Mouse (Mus musculus) left cerebral cortex, postnatal 14 days (tissue): ENCODE measurements around the gene Vasp. TPM values are rescaled to one million over a fixed set of nuclear protein-coding genes. Genes with fewer than 3 reads are reported as not detected.
A peak's percentile ranks its signal among the peaks of the same experiment; 100 is the strongest.

Source experiments
- DNase-seq, 2 experiments: peaks; one replicate each; pipeline ENCODE4 v3.0.0; 2021 to 2022; ENCODE audit warnings: low spot score in 2 of 2, mixed read lengths in 1 of 2
- intact Hi-C: fragments of 180-260 bp; cut with DNase I; formaldehyde crosslinking; loops from one replicate; pipeline ENCODE4 v1.15.1; 2025
- total RNA-seq, 2 experiments: library from RNA; stranded (reverse); gene quantifications; 2 replicates each; pipeline ENCODE4 v1.2.3; 2021

The Vasp gene
- total RNA-seq, 2 experiments from 2014 or later, result 18.4 to 21.1 TPM

DNA sequence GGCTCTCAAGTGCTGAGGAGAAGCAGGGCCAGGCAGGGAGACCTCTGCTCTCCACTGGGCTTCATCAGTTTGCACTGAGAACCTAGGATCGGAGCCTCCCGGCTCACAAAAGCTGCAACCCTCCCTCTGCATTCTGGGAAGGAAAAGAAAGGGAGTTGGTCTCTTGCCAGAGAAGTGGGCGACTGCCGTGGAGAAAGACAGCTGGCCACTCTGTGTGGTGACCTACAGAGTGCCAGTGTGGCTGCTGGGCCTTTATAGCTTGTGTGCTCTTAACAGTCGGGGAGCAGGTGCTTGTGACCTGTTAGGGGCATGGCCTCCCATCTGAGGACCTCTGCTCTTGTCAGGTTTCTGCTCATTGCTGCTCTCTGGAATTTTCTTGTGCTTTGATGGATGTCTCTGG, 27.8 kb downstream of the Vasp start:
- peak; percentile 54 to 75 for DNase-seq

DNA sequence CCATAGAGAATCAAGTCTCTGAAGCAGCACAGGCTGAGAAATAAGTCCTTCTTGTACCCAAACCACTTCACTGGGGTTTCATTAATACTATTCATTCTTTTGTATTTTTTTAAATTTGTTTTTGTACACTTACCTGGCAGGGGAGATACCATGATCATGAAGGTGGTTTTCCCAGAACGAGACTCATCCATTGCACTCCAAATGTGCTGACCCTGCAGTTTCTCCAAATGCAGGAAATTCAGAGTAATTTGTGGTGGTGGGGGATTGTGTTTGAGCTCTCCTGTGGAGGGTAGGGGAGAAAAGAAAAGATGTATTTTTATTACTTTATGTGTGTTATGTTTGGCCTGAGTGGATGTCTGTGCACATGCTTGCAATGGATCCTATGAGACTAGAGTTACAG, 29.6 kb downstream of the Vasp start:
- intact Hi-C loops, result no loop called here
- DNase-seq, result no peak

More for the DNA sequence above, 27.8 kb downstream of the Vasp start:
- intact Hi-C loops, result no loop called here

DNA sequence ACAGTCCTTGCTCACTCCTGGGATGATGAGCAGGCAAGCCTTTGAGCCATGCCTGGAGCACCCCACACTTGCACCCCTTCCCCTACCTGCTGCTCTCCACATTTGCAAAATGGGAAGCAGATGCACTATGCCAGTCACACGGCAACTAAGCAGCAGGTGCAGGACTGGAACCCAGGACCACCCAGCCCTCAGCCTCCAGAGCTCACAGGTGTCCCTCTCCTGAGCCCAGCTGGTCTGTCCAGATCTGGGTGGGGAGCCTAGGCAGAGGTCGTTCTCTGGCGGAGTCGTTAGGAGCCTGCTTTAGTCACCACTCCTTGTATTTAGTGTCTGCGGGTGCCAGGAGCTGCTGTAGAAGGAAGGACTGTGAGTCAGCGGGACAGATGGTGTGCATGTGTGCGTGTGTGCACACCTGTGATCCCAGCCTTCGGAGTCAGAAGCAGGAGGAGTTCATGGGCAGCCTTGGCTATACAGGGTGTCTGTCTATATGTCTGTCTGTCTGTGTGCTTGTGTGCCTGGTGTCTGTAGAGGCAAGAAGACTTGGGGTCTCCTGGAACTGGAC, 30.6 kb downstream of the Vasp start:
- intact Hi-C loops, result no loop called here
- no peak for DNase-seq

- DNase-seq, result no peak
- intact Hi-C loops, result loop anchor here (2.0 to 5.0 kb wide), 3 partner anchors 41 to 107 kb away; partner anchors contain the start of gene Ppm1n
These were observed 31.6 kb downstream of the Vasp start for GRCm38 (mm10) chr7:19239986-19240385.

GRCm38 (mm10) chr7:19239423-19239822, 32.2 kb downstream of the Vasp start:
- intact Hi-C loops, result loop anchor here (2.0 to 5.0 kb wide), 3 partner anchors 41 to 108 kb away; partner anchors contain the start of gene Ppm1n
- DNase-seq, result peak; percentile 96

DNA sequence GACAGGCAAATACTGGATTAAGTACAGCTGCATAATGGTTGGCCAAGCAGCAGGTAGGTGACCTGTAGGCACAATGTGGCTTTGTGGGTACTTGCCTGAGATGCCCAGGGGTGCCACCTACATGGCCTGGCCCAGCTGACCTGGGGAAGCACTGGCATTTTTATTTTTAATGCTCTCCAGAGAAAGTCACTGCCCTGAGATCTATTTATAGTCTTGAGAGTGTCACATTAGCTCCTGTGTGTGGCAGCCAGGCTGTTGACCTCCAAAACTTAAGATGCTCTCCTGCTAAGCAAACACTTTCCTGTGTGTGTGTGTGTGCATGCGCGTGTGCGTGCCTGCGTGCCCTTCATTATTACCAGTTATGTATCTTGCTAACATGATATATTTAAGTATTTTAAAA, 33.3 kb downstream of the Vasp start:
- intact Hi-C loops, result loop anchor here (2.0 to 5.0 kb wide), 3 partner anchors 42 to 109 kb away; partner anchors contain the start of gene Ppm1n
- no peak for DNase-seq

- no peak for DNase-seq
- intact Hi-C loops, result loop anchor here (5.0 kb wide), 2 partner anchors 61 to 111 kb away; no protein-coding TSS in a partner anchor
These were observed 35.2 kb downstream of the Vasp start for GRCm38 (mm10) chr7:19236411-19236810.

- intact Hi-C loops, result loop anchor here (5.0 kb wide), 2 partner anchors 62 to 112 kb away; no protein-coding TSS in a partner anchor
- no peak for DNase-seq
These were observed 36.4 kb downstream of the Vasp start for GRCm38 (mm10) chr7:19235092-19235671.

- intact Hi-C loops, result loop anchor here (5.0 kb wide), 2 partner anchors 63 to 113 kb away; no protein-coding TSS in a partner anchor
- no peak for DNase-seq
These were observed 37.0 kb downstream of the Vasp start for GRCm38 (mm10) chr7:19234652-19235051.

- intact Hi-C loops, result no loop called here
These were observed 39.8 kb downstream of the Vasp start for GRCm38 (mm10) chr7:19231849-19232248.

DNA sequence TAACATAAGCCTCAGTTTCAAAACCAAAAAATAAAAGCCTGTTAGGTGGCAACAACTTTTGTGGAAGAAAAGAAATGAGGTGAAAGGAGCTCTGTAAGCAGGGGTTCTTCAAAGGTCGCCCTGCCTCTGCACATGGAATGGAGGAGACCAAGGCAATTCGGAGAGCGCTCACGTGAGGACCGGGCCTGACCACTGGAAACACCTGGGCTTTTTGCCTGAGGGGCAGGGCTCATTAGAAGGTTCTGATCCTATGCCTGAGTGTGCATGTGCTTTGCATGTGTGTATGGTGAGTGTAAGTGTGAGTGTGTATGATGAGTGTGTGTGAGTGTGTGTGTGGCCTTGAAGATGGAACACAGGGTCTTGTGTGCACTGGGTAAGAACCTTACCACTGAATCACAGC, 40.7 kb downstream of the Vasp start:
- no peak for DNase-seq
- intact Hi-C loops, result no loop called here

More at GRCm38 (mm10) chr7:19231849-19232248, 39.8 kb downstream of the Vasp start:
- DNase-seq, result no peak

GRCm38 (mm10) chr7:19230041-19230580, 41.5 kb downstream of the Vasp start:
- intact Hi-C loops, result no loop called here
- DNase-seq, result no peak

DNA sequence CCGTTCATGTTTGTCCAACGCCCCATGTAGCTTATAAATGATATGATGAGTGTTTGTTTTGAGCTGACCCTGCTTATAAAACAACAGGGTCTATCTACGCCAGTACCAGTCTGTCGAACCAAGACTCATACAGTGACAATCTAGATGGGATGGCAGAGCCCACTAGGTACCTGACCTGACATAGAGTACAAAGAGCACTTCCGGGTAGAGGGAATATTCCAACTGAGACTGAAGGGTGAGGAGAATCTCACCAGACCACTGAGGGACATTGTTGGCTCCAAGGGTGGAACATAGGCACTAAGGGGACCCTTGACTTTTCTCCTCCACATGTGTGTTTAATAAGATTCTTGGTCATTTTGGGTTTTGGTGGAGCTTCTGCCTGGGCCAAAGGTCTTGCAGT, 42.2 kb downstream of the Vasp start:
- no peak for DNase-seq
- intact Hi-C loops, result no loop called here

DNA sequence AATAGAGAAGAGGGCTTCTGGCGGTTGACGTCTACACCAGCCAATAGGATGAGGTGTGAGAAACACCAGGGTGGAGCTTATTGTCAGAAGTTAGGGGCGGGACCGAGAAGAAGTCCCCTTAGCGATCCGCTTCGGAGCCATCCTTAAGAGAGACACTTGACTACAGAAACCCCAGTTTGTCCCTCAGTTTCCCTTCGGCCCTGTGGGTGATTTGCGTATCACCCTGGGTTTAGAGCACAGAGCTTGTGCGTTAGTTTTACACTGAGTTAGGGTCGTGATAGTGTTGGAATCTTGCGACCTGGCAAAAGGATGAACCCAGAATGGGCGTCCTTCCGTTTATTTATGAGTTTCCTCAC, 42.8 kb downstream of the Vasp start:
- no peak for DNase-seq
- intact Hi-C loops, result no loop called here

GRCm38 (mm10) chr7:19227883-19228792, 43.5 kb downstream of the Vasp start, which contains the start of gene Opa3:
Opa3 (plus strand) TSS chr7:19228334.
- peak; percentile 99 to 100 for DNase-seq
- intact Hi-C loops, result no loop called here

DNA sequence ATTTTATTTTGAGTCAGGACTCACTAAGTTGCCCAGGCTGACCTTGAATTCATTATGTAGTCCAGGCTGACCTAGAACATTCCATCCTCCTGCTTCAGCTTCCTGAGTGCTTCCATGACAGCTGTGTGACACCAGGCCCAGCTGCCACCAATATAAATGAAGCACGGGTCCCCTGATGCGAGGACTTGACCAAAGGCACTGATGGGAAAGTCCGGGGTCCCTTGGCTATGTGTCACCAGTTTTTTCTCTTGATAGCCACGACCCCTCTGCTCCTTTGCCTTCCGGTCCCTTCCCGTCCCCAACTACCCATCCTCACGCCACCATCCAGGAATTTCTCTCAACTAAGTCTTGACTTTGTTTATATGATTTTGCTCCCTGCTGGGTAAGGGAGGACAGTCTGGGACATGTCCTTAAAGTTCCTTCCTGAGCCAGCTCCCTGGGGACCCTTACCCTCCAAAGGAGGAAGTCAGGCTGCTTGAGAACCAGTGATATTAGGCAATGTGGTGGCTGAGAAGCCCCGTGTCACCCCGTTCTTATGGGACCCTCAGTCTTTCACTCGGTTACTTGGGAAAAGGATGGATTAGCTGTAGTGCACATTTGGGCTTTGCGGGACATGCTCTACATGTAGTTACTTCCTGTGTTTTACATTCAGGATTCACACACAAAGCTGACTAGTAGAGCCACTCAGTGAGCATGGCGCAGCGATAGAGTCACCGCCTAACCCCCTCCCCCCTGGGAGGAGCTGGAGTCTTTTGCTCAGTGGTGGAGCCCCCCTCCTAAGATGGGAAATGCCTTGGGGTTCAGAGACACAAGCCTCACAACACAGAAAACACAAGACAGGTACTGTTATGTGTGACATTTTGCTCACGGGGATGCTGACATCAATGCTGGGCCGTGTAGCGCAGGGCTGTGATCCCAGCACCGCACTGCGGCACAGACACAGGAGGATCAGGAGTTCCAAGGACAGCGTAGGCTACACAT, 44.5 kb downstream of the Vasp start:
- intact Hi-C loops, result no loop called here

DNA sequence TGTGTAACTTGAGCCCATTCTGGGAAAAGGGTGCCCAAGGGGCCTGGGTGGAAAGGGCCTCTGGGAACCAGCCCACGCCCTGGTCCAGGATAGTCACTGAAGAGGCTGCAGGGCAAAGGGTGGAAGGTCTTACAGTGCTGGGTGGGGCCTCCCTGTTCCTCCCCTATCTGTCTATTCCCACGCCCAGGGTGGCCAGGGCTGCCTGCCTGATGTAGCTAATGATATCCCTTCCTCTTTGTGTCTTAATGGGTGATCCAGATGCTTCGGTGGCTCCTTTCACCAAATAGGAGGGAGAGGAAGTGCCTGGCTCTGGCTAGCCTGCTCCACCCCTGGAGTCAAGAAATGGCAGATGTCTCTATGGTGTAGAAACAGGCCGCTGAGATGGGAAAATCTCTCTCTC, 46.7 kb downstream of the Vasp start:
- intact Hi-C loops, result no loop called here
- DNase-seq, result no peak

More for the DNA sequence above, 44.5 kb downstream of the Vasp start:
- peak; percentile 48 to 65 for DNase-seq

- intact Hi-C loops, result no loop called here
- DNase-seq, result no peak
These were observed 48.7 kb downstream of the Vasp start for GRCm38 (mm10) chr7:19222875-19223274.

DNA sequence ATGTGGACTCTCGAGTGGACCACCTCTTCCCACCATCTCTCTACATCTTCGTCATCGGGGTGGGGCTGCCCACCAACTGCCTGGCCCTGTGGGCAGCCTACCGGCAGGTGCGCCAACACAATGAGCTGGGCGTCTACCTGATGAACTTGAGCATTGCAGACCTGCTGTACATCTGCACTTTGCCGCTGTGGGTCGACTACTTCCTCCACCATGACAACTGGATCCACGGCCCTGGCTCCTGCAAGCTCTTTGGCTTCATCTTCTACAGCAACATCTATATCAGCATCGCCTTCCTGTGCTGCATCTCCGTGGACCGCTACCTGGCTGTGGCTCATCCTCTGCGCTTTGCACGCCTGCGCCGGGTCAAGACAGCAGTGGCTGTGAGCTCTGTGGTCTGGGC, 49.4 kb downstream of the Vasp start:
- no peak for DNase-seq
- intact Hi-C loops, result no loop called here
